Mouse (Mus musculus): ENCODE data around the gene Copz1.

DNA sequence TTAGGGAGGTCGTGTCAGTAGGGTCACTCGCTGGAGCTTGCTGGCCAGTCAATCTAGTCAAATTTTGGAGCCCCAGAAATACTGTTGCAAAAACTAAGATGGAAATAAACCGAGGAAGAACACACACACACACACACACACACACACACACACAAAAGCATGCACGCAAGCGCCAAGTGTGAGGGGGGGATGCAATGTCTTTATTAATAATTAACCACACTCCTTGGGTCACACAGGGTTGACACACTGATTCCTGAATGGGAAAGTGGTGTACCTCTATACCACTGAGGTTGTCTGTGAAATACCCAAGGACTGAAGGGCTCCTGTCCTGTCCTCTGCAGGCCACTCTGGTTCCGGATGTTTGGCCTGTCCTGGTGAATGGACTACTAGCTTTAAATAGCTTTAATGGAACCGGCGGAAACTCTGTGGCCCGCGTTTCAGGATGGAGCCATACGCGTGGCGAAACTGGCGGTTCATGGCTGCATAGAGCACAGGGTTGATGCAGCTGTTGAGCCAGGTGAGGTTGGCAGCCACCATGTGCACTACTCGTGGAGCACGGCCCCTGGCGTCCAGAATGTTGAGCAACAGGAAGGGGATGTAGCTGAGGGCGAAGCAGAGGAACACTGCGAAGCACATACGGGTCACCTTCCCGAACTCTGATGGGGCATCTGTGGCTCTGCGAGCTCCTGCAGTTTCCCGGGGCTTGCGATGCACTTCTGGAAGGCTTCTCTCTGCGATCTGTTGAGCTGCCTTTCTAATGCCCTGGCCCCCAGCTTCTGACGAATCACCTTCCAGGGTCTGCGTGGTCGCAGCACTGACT lies 35.8 kb downstream of the Copz1 start:
- TF ChIP-seq CTCF (conservative IDR thresholded peaks at IDR 0.05; ENCODE audit: low read length) (0 out of 2 replicates have a peak, but pooled peaks have one; percentile 3), POU5F1 (IDR thresholded peaks at IDR 0.05; ENCODE audit: borderline replicate concordance, low read length) (no peak), NANOG (IDR thresholded peaks at IDR 0.05; ENCODE audit: borderline replicate concordance, low read length) (no peak)

All from E14TG2a.4 (cell line).